ENCODE assay signal across 8 mouse cellular contexts in the genomic region with DNA sequence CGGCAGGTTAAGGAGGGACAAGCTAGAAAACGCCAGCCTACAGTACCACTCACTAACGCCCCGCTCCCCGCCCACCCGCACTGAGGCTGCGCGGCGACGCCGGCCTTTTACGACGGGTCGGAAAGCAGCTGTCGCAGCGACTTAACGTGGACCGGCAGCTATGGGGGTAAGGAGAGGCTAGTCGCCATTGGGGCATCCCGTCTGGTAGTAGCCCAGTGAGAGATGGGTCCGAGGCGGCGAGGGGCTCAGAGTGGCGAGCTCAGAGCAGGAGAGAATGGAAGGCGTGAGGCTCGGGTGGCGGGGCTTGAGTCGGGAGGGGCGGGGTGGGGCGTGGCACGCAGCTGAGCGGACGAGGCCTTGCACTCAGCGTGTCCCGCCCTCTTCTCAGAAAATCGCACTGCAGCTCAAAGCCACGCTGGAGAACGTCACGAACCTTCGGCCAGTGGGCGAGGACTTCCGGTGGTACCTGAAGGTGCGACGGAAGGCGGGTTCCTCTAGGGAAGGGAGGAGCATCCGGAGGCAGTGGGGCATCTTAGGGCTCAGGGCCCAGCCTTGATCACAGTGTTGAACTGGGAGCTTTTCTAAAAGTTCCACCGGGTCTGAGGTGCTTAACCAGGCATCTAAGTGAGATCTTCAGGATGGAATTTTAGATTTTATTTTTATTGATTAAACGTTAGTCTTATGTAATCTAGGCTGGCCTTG. TPM values are rescaled to one million over a fixed set of nuclear protein-coding genes. Genes with fewer than 3 reads are reported as not detected.
A peak's percentile ranks its signal among the peaks of the same experiment; 100 is the strongest.
DNase-seq lines count a peak whose midpoint lies in the region; ATAC-seq and TF ChIP-seq lines count a peak whose summit lies in the region.

Gene 0610037L13Rik, plus strand, starts transcription at position 83 of the 702 bp plus-strand sequence.

- ATAC-seq in forebrain, embryonic 11.5 days (replicated peaks; ENCODE audit: low FRiP score): peak; percentile 95
- ATAC-seq in heart, embryonic 16.5 days (replicated peaks; ENCODE audit: extremely low read depth, insufficient read depth, low FRiP score): peak; percentile 92
- peak; percentile 92 for ATAC-seq in liver, embryonic 15.5 days (ENCODE audit: insufficient read depth)
- peak; percentile 91 for ATAC-seq in neural tube, embryonic 12.5 days (ENCODE audit: low FRiP score, low read depth)

- peak; percentile 90 for TF ChIP-seq POLR2A in CH12.LX (IDR thresholded peaks at IDR 0.05; ENCODE audit: low read depth, low read length)

- WGBS in forebrain, embryonic 11.5 days: 1% methylated on average over 47 of the region's 48 CpGs
- under 1% methylated on average over 46 of the region's 48 CpGs for WGBS in heart, embryonic 16.5 days
- WGBS in liver, embryonic 15.5 days (ENCODE audit: insufficient replicate concordance): under 1% methylated on average over 48 of the region's 48 CpGs
- WGBS in neural tube, embryonic 12.5 days: under 1% methylated on average over 48 of the region's 48 CpGs

- H3K27ac ChIP-seq in CH12.LX (ENCODE audit: insufficient read depth, low read depth): peak within 1 kb of the TSS; percentile 77
- H3K27ac ChIP-seq in forebrain, embryonic 11.5 days (ENCODE audit: low read depth, low read length): peak within 1 kb of the TSS; percentile 84
- H3K27ac ChIP-seq in heart, embryonic 16.5 days (ENCODE audit: low read length): peak within 1 kb of the TSS; percentile 83
- H3K27ac ChIP-seq in liver, embryonic 15.5 days (replicated peaks): peak within 1 kb of the TSS; percentile 80
- peak within 1 kb of the TSS; percentile 62 for H3K27ac ChIP-seq in neural tube, embryonic 12.5 days

- peaks cover 25 to 73% of the 10 kb centered on the region in 2 experiments for H3K36me3 ChIP-seq in CH12.LX (replicated peaks in 1 of 2; ENCODE audit: control insufficient read depth in 1 of 2, insufficient read depth in 1 of 2, low read length in 1 of 2)
- H3K36me3 ChIP-seq in forebrain, embryonic 11.5 days (ENCODE audit: control insufficient read depth, insufficient read depth, low read length): peaks cover 5% of the 10 kb centered on the region; the same call in 1 of the 2 replicates
- peaks cover 37% of the 10 kb centered on the region for H3K36me3 ChIP-seq in heart, embryonic 16.5 days (ENCODE audit: control insufficient read depth, insufficient read depth)
- H3K36me3 ChIP-seq in liver, embryonic 15.5 days (replicated peaks): peaks cover 50% of the 10 kb centered on the region
- peaks cover 45% of the 10 kb centered on the region for H3K36me3 ChIP-seq in neural tube, embryonic 12.5 days

- H3K4me3 ChIP-seq in CH12.LX (replicated peaks in 1 of 3; ENCODE audit: low read depth in 2 of 3, low read length in 2 of 3, poor library complexity in 1 of 3): peak within 1 kb of the TSS; percentile 56 to 86 (median 78)
- peak within 1 kb of the TSS; percentile 59 for H3K4me3 ChIP-seq in forebrain, embryonic 11.5 days (ENCODE audit: low read depth, low read length)
- H3K4me3 ChIP-seq in heart, embryonic 16.5 days (ENCODE audit: low read length): peak within 1 kb of the TSS; percentile 68
- peak within 1 kb of the TSS; percentile 73 for H3K4me3 ChIP-seq in liver, embryonic 15.5 days (replicated peaks)
- peak within 1 kb of the TSS; percentile 54 for H3K4me3 ChIP-seq in neural tube, embryonic 12.5 days

- H3K79me2 ChIP-seq in CH12.LX (replicated peaks; ENCODE audit: control insufficient read depth, extremely low read depth, insufficient read depth, poor library complexity, severe bottlenecking): peaks cover 3% of the 10 kb centered on the region; the same call in 1 of the 2 replicates

- peak within 1 kb of the TSS; percentile 85 for H3K4me2 ChIP-seq in CH12.LX (ENCODE audit: insufficient read depth, low read depth, poor library complexity, severe bottlenecking)
- H3K4me2 ChIP-seq in forebrain, embryonic 11.5 days (ENCODE audit: low read depth, low read length, severe bottlenecking): peak within 1 kb of the TSS; percentile 78
- H3K4me2 ChIP-seq in heart, embryonic 16.5 days (ENCODE audit: low read depth, low read length): peak within 1 kb of the TSS; percentile 97
- H3K4me2 ChIP-seq in liver, embryonic 15.5 days: peak within 1 kb of the TSS; percentile 93
- peak within 1 kb of the TSS; percentile 80 for H3K4me2 ChIP-seq in neural tube, embryonic 12.5 days (replicated peaks)

- in situ Hi-C loops in CH12.LX (cut with MboI; ENCODE audit: low pct_ligation_motif_present, low pct_unique_long_range_greater_than_20kb, low sequenced_read_pairs): no loop called here

- no peaks in the 10 kb centered on the region for H3K27me3 ChIP-seq in CH12.LX (replicated peaks)
- H3K27me3 ChIP-seq in forebrain, embryonic 11.5 days (ENCODE audit: control insufficient read depth, insufficient read depth, low read length): no peaks in the 10 kb centered on the region
- H3K27me3 ChIP-seq in heart, embryonic 16.5 days (ENCODE audit: control insufficient read depth, insufficient read depth, low read length): no peaks in the 10 kb centered on the region
- no peaks in the 10 kb centered on the region for H3K27me3 ChIP-seq in liver, embryonic 15.5 days
- no peaks in the 10 kb centered on the region for H3K27me3 ChIP-seq in neural tube, embryonic 12.5 days (replicated peaks)

- peak within 1 kb of the TSS; percentile 97 for H3K9ac ChIP-seq in CH12.LX (ENCODE audit: insufficient read depth, low read depth)
- H3K9ac ChIP-seq in forebrain, embryonic 11.5 days (ENCODE audit: low read length): peak within 1 kb of the TSS; percentile 70
- H3K9ac ChIP-seq in heart, embryonic 16.5 days (ENCODE audit: low read length): peak within 1 kb of the TSS; percentile 83
- peak within 1 kb of the TSS; percentile 63 for H3K9ac ChIP-seq in liver, embryonic 15.5 days
- peak within 1 kb of the TSS; percentile 62 for H3K9ac ChIP-seq in neural tube, embryonic 12.5 days

- H3K4me1 ChIP-seq in CH12.LX (ENCODE audit: control insufficient read depth in 1 of 2, insufficient read depth in 2 of 2): peaks cover 3 to 19% of the 10 kb centered on the region in 2 experiments; a peak in 3 of 4 replicates
- no peaks in the 10 kb centered on the region; the same call in 1 of the 2 replicates for H3K4me1 ChIP-seq in forebrain, embryonic 11.5 days (replicated peaks; ENCODE audit: control insufficient read depth, insufficient read depth, low read length)
- H3K4me1 ChIP-seq in heart, embryonic 16.5 days (ENCODE audit: control insufficient read depth, insufficient read depth, low read length): peaks cover 11% of the 10 kb centered on the region
- H3K4me1 ChIP-seq in liver, embryonic 15.5 days (replicated peaks): peaks cover 30% of the 10 kb centered on the region
- peaks cover 10% of the 10 kb centered on the region for H3K4me1 ChIP-seq in neural tube, embryonic 12.5 days

- peak; percentile 99 for DNase-seq in CH12.LX (ENCODE audit: extremely low read depth)
- peak; percentile 97 for DNase-seq in c-Kit-positive CD71-positive TER-119-negative erythroid progenitor cells, embryonic 14.5 days (ENCODE audit: low read depth)
- DNase-seq in forebrain, embryonic 11.5 days (ENCODE audit: low spot score): peak; percentile 96
- DNase-seq in kidney, postnatal 36 days: peak; percentile 96 to 98
- peak; percentile 98 for DNase-seq in telencephalon, adult 2 months (ENCODE audit: low read depth, low spot score)

- no peak for TF ChIP-seq RAD21 in CH12.LX (IDR thresholded peaks at IDR 0.05; ENCODE audit: low read depth, low read length)

- dilution Hi-C loops in CH12.LX (cut with MboI; ENCODE audit: extremely low pct_ligation_motif_present, extremely low pct_unique_long_range_greater_than_20kb, low sequenced_read_pairs): no loop called here

- no peak for TF ChIP-seq CTCF in CH12.LX (conservative IDR thresholded peaks at IDR 0.05 in 1 of 2, IDR thresholded peaks at IDR 0.05 in 1 of 2; ENCODE audit: low read depth in 2 of 2, low read length in 2 of 2)

- no peak for TF ChIP-seq EP300 in CH12.LX (IDR thresholded peaks at IDR 0.05; ENCODE audit: low read length)

- no peaks in the 10 kb centered on the region for H3K9me3 ChIP-seq in CH12.LX (replicated peaks; ENCODE audit: low read length)
- no peaks in the 10 kb centered on the region for H3K9me3 ChIP-seq in forebrain, embryonic 11.5 days (ENCODE audit: control insufficient read depth, low read length)
- H3K9me3 ChIP-seq in heart, embryonic 16.5 days (replicated peaks; ENCODE audit: control insufficient read depth, low read length): no peaks in the 10 kb centered on the region
- no peaks in the 10 kb centered on the region for H3K9me3 ChIP-seq in liver, embryonic 15.5 days (replicated peaks)
- no peaks in the 10 kb centered on the region for H3K9me3 ChIP-seq in neural tube, embryonic 12.5 days

TF ChIP-seq in CH12.LX, 34 proteins besides CTCF, POLR2A, EP300 and RAD21 (continues in another document):
- TF ChIP-seq TCF12 (IDR thresholded peaks at IDR 0.05; ENCODE audit: low read depth, low read length) (peak; percentile 83), UBTF (IDR thresholded peaks at IDR 0.05; ENCODE audit: low read depth, low read length) (0 out of 2 replicates have a peak, but pooled peaks have one; percentile 57), RCOR1 (conservative IDR thresholded peaks at IDR 0.05; ENCODE audit: low read depth, low read length) (0 out of 2 replicates have a peak, but pooled peaks have one; percentile 19), MYC (IDR thresholded peaks at IDR 0.05; ENCODE audit: low read depth, low read length) (peak; percentile 71), USF1 (IDR thresholded peaks at IDR 0.05; ENCODE audit: low read depth, low read length) (no peak), TBP (conservative IDR thresholded peaks at IDR 0.05; ENCODE audit: low read depth, low read length) (peak; percentile 93), CHD2 (IDR thresholded peaks at IDR 0.05; ENCODE audit: low read length) (0 out of 2 replicates have a peak, but pooled peaks have one; percentile 38), IRF4 (IDR thresholded peaks at IDR 0.05; ENCODE audit: low read depth, low read length) (0 out of 2 replicates have a peak, but pooled peaks have one; percentile 5), USF2 (conservative IDR thresholded peaks at IDR 0.05; ENCODE audit: low read depth, low read length) (no peak), MXI1 (IDR thresholded peaks at IDR 0.05; ENCODE audit: low read depth, low read length) (peak; percentile 83), SMC3 (IDR thresholded peaks at IDR 0.05; ENCODE audit: low read depth, low read length) (no peak), ELF1 (IDR thresholded peaks at IDR 0.05; ENCODE audit: low read depth, low read length) (peak; percentile 85), PAX5 (IDR thresholded peaks at IDR 0.05; ENCODE audit: low read length) (no peak), JUND (conservative IDR thresholded peaks at IDR 0.05; ENCODE audit: low read depth, low read length) (0 out of 2 replicates have a peak, but pooled peaks have one; percentile 11)

RNA-seq across cellular contexts. Expression of gene 0610037L13Rik, which starts in this region (rescaled TPM):
- total RNA-seq in CH12.LX (2012; rRNA removed) (43.8 and 51.4 TPM in 2 replicates), CH12.LX (2014; rRNA removed) (54.3 and 70.8 TPM in 2 replicates)
- polyA plus RNA-seq in CH12.LX (2012; ENCODE audit: insufficient read length, low read depth): 40.7 and 46.1 TPM in 2 replicates
- polyA plus RNA-seq in forebrain, embryonic 11.5 days (2014; fragmentation: Nextera tagmentation; extraction: Ambion mirVana): 108 and 116 TPM in 2 replicates
- polyA plus RNA-seq in heart, embryonic 16.5 days (2015; fragmentation: Nextera tagmentation; extraction: Ambion mirVana): 95.2 and 99.1 TPM in 2 replicates
- polyA plus RNA-seq in liver, embryonic 15.5 days (2015; fragmentation: Nextera tagmentation; extraction: Ambion mirVana): 29.2 and 34.8 TPM in 2 replicates
- polyA plus RNA-seq in neural tube, embryonic 12.5 days (2016; fragmentation: Nextera tagmentation; extraction: Ambion mirVana): 105 and 117 TPM in 2 replicates

Comparison
In these comparisons a context has a peak if more than half of its experiments do, and no peak if none do; other contexts are left out.
1. Peak in every context shown above with its lines: DNase-seq, ATAC-seq, H3K4me3 ChIP-seq and H3K27ac ChIP-seq.